Mouse (Mus musculus) intestine, postnatal 0 days (tissue): ENCODE results near the gene Olfr472. TPM values are rescaled to one million over a fixed set of nuclear protein-coding genes. Genes with fewer than 3 reads are reported as not detected.
"Not testable (repeated sequence)": the region's sequence is repeated elsewhere in the genome, so short reads cannot be mapped to it uniquely, and the experiment has no call there.

Experiments
- ATAC-seq: fragments of 200-750 bp; cut with Nextera tagmentation; 2 replicates; pipeline ENCODE4 v1.8.0; 2017; ENCODE audit warnings: mild to moderate bottlenecking, moderate TSS enrichment, moderate library complexity
- H3K27ac ChIP-seq: fragments of 300-500 bp; sonication (generic); 2 replicates; pipeline ENCODE4 v1.5.1; 2014; ENCODE audit warnings: mild to moderate bottlenecking, low read depth, low read length, moderate library complexity
- H3K27me3 ChIP-seq: fragments of 300-500 bp; sonication (generic); replicated peaks from 2 replicates; pipeline ENCODE4 v1.6.1; 2014; ENCODE audit warnings: low read length, mixed read lengths; ENCODE audit not compliant: control insufficient read depth, insufficient read depth
- H3K36me3 ChIP-seq: fragments of 300-500 bp; sonication (generic); 2 replicates; pipeline ENCODE4 v1.6.1; 2014; ENCODE audit warnings: mild to moderate bottlenecking, moderate library complexity; ENCODE audit not compliant: control insufficient read depth, insufficient read depth
- H3K4me1 ChIP-seq: fragments of 300-500 bp; sonication (generic); replicated peaks from 2 replicates; pipeline ENCODE4 v1.6.1; 2014; ENCODE audit warnings: antibody characterized with exemption, low read length, mixed read lengths; ENCODE audit not compliant: control insufficient read depth, insufficient read depth
- H3K4me2 ChIP-seq: fragments of 300-500 bp; sonication (generic); replicated peaks from 2 replicates; pipeline ENCODE4 v1.6.1; 2014; ENCODE audit warnings: low read depth, mild to moderate bottlenecking, moderate library complexity
- H3K4me3 ChIP-seq: fragments of 300-500 bp; sonication (generic); 2 replicates; pipeline ENCODE4 v1.5.1; 2014; ENCODE audit warnings: low read depth, low read length
- H3K9ac ChIP-seq: fragments of 300-500 bp; sonication (generic); 2 replicates; pipeline ENCODE4 v1.6.1; 2014; ENCODE audit warnings: mild to moderate bottlenecking, low read depth, low read length
- H3K9me3 ChIP-seq: fragments of 300-500 bp; sonication (generic); 2 replicates; pipeline ENCODE4 v1.6.1; 2016; ENCODE audit warnings: mixed run types; ENCODE audit not compliant: control insufficient read depth
- CTCF ChIP-seq: sonication (generic); IDR thresholded peaks from 2 replicates; pipeline ENCODE4 v1.5.1; 2016; ENCODE audit warnings: low read depth, mild to moderate bottlenecking, control low read depth, antibody characterized with exemption, moderate library complexity
- WGBS: fragments of 180-500 bp; shearing (Covaris S2); extraction: QIAGEN DNeasy Blood & Tissue Kit; methylation state at CpG from one replicate; pipeline ENCODE4 v1.1.7; 2014; 5-methylcytosine and 5-hydroxymethylcytosine counted together
- polyA plus RNA-seq: library from polyadenylated mRNA; unstranded; fragments of >200 nt; fragmentation: Nextera tagmentation; extraction: Ambion mirVana; gene quantifications from 2 replicates; pipeline ENCODE4 v1.2.1, GENCODE M21; 2015

The Olfr472 gene
- not detected in 2 replicates for polyA plus RNA-seq

- Histone ChIP-seq H3K36me3 (no peaks in the 10 kb centered on the region), H3K4me2 (no peak within 1 kb of the TSS), H3K27me3 (no peaks in the 10 kb centered on the region), H3K9ac (no peak within 1 kb of the TSS), H3K4me1 (no peaks in the 10 kb centered on the region), H3K4me3 (no peak within 1 kb of the TSS), H3K9me3 (no peaks in the 10 kb centered on the region), H3K27ac (no peak within 1 kb of the TSS)
- TF ChIP-seq CTCF: no peak
- no peak for ATAC-seq
These were observed at the start of gene Olfr472 for GRCm38 (mm10) chr7:107897602-107898001. Gene Olfr472, plus strand, starts transcription at chr7:107897902.

GRCm38 (mm10) chr7:107930146-107930545 is 32.4 kb downstream of the Olfr472 start, which contains the start of gene Olfr473:
Gene Olfr473, plus strand, starts transcription at chr7:107930446.
- WGBS: 94% methylated on average over 1 of the region's 1 CpGs
- no peaks in the 10 kb centered on the region for H3K9me3 ChIP-seq
- no peak within 1 kb of the TSS for H3K27ac ChIP-seq
- no peak within 1 kb of the TSS for H3K9ac ChIP-seq
- no peak within 1 kb of the TSS for H3K4me3 ChIP-seq
- no peaks in the 10 kb centered on the region for H3K4me1 ChIP-seq
- H3K4me2 ChIP-seq: no peak within 1 kb of the TSS
- TF ChIP-seq CTCF: no peak
- no peaks in the 10 kb centered on the region for H3K27me3 ChIP-seq
- ATAC-seq: no peak
- H3K36me3 ChIP-seq: no peaks in the 10 kb centered on the region

GRCm38 (mm10) chr7:107952539-107952938 is 54.8 kb downstream of the Olfr472 start:
- not testable (repeated sequence) for H3K27me3 ChIP-seq, H3K36me3 ChIP-seq, ATAC-seq, H3K9me3 ChIP-seq, H3K4me1 ChIP-seq, H3K9ac ChIP-seq, H3K27ac ChIP-seq, H3K4me2 ChIP-seq, H3K4me3 ChIP-seq
- 96% methylated on average over 12 of the region's 12 CpGs for WGBS

- Histone ChIP-seq H3K9me3 (no peaks in the 10 kb centered on the region), H3K4me3 (no peak within 1 kb of the TSS), H3K36me3 (no peaks in the 10 kb centered on the region), H3K27me3 (no peaks in the 10 kb centered on the region), H3K9ac (no peak within 1 kb of the TSS), H3K4me2 (no peak within 1 kb of the TSS), H3K4me1 (no peaks in the 10 kb centered on the region), H3K27ac (no peak within 1 kb of the TSS)
- ATAC-seq: no peak
- 93% methylated on average over 1 of the region's 1 CpGs for WGBS
- TF ChIP-seq CTCF: no peak
These were observed 56.6 kb downstream of the Olfr472 start, which contains the start of gene Olfr474 for GRCm38 (mm10) chr7:107954343-107954742. Gene Olfr474, plus strand, starts transcription at chr7:107954643.

Other genes with a start within 250 kb of the Olfr472 start
- gene Cyb5r2, start 139.9 kb upstream of the Olfr472 start, polyA plus RNA-seq: 0.13 TPM in 1 of 2 replicates, not detected in the other
- gene Ovch2, start 96.7 kb upstream of the Olfr472 start, polyA plus RNA-seq: not detected in 2 replicates
- not detected in 2 replicates for gene Olfr467, start 85.6 kb upstream of the Olfr472 start, polyA plus RNA-seq
- not detected in 2 replicates for gene Olfr469, start 72.4 kb upstream of the Olfr472 start, polyA plus RNA-seq
- gene Olfr470, start 50.4 kb upstream of the Olfr472 start, polyA plus RNA-seq: not detected in 2 replicates
- gene Olfr473, start 32.5 kb downstream of the Olfr472 start, polyA plus RNA-seq: not detected in 2 replicates
- not detected in 2 replicates for gene Olfr474, start 56.7 kb downstream of the Olfr472 start, polyA plus RNA-seq
- not detected in 2 replicates for gene Olfr476, start 66.9 kb downstream of the Olfr472 start, polyA plus RNA-seq
- gene Olfr477, start 88.8 kb downstream of the Olfr472 start, polyA plus RNA-seq: not detected in 2 replicates
- gene Olfr478, start 136.1 kb downstream of the Olfr472 start, polyA plus RNA-seq: not detected in 2 replicates
- not detected in 2 replicates for gene Olfr479, start 152.8 kb downstream of the Olfr472 start, polyA plus RNA-seq
- not detected in 2 replicates for gene Olfr480, start 169.4 kb downstream of the Olfr472 start, polyA plus RNA-seq
- gene Olfr481, start 182.0 kb downstream of the Olfr472 start, polyA plus RNA-seq: not detected in 2 replicates
- 0.08 and 0.10 TPM in 2 replicates for gene Olfr482, start 199.7 kb downstream of the Olfr472 start, polyA plus RNA-seq
- gene Olfr483, start 202.9 kb downstream of the Olfr472 start, polyA plus RNA-seq: not detected in 2 replicates
- not detected in 2 replicates for gene Olfr484, start 229.5 kb downstream of the Olfr472 start, polyA plus RNA-seq